Mouse (Mus musculus): ENCODE results near the gene Jazf1. TPM values are rescaled to one million over a fixed set of nuclear protein-coding genes. Genes with fewer than 3 reads are reported as not detected.

Jazf1 gene
- polyA plus RNA-seq, 1 experiment from 2014 or later = 2.2 TPM

DNA sequence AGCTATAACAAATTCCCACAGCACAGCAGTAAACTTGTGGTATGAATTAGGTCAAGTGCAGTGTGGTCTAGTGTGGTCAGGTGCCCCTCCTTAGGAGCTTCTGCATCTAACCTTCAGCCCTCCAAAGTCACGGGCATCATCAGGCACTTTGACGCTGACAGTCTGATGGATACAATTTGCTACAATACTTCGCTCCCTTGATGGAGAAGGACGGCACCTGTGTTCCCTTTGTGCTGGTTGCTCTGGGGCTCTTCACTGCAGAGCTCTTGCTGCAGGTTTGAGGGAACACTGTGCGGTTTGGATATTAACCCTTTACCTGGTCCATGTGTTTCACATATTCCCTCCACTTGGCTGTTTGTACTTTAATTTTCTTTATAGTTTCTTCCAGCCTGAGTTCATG lies 126.3 kb downstream of the Jazf1 start:
- DNase-seq (ENCODE audit: low spot score) = no peak
- no peak overlapping the region for H3K4me3 ChIP-seq
- peaks cover 54% of the 10 kb centered on the region for H3K4me1 ChIP-seq
- no peaks in the 10 kb centered on the region for H3K9me3 ChIP-seq (replicated peaks)
- H3K27me3 ChIP-seq (ENCODE audit: low read depth, poor library complexity, severe bottlenecking) = peaks cover 10% of the 10 kb centered on the region; the same call in 1 of the 2 replicates
- peak overlapping the region; percentile 73; the same call in 1 of the 2 replicates for H3K27ac ChIP-seq
- H3K36me3 ChIP-seq = no peaks in the 10 kb centered on the region
- 71% methylated on average over 5 of the region's 5 CpGs for WGBS

DNA sequence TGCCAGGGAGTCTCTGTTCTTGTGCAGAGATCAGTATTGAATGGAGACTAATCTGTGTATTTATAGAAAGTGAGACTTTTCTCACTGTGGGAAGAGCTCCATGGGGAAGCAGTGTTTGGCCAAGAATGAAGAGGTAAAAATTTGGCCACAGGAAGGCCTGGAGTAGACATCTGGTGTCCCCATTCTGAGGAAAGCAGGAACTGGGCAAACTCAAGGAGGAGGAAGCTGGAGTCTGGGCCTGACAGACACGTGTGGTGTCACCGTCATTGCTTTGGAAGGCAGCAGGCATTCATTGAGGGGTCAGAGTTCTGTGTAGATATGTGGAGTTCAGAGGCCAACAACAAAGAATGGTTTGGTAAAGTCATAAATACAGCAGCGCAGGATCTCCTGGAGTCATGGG lies 130.5 kb downstream of the Jazf1 start:
- Histone ChIP-seq H3K4me3 (no peak overlapping the region), H3K36me3 (no peaks in the 10 kb centered on the region), H3K27me3 (ENCODE audit: low read depth, poor library complexity, severe bottlenecking) (no peaks in the 10 kb centered on the region), H3K9me3 (replicated peaks) (no peaks in the 10 kb centered on the region), H3K4me1 (peaks cover 58% of the 10 kb centered on the region), H3K27ac (peak overlapping the region; percentile 31)
- WGBS = 71% methylated on average over 3 of the region's 3 CpGs
- DNase-seq (ENCODE audit: low spot score) = peak; percentile 26

DNA sequence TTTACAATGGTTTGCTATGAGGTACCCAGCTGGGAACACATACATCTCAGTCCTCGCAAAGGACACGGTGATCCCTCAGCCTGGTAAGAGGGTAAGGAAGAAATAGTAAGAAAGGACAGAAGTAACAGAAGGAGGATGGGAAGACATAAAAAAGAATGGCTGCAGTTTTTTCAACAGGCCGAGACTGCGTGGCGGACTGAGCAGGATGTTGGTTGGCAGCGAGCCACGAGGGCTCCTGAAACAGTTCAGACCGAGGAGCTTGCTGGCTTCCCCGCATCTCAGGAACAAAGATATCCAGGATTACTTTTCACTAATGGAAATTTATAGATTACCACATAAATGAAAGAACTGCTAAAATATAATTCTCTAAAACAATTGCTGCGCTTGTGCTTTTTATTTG lies 131.4 kb downstream of the Jazf1 start:
- no peaks in the 10 kb centered on the region for H3K9me3 ChIP-seq (replicated peaks)
- H3K4me1 ChIP-seq = peaks cover 56% of the 10 kb centered on the region
- H3K36me3 ChIP-seq = no peaks in the 10 kb centered on the region
- no peaks in the 10 kb centered on the region for H3K27me3 ChIP-seq (ENCODE audit: low read depth, poor library complexity, severe bottlenecking)
- WGBS = 86% methylated on average over 10 of the region's 10 CpGs
- peak; percentile 27 for DNase-seq (ENCODE audit: low spot score)
- no peak overlapping the region for H3K4me3 ChIP-seq
- no peak overlapping the region for H3K27ac ChIP-seq

DNA sequence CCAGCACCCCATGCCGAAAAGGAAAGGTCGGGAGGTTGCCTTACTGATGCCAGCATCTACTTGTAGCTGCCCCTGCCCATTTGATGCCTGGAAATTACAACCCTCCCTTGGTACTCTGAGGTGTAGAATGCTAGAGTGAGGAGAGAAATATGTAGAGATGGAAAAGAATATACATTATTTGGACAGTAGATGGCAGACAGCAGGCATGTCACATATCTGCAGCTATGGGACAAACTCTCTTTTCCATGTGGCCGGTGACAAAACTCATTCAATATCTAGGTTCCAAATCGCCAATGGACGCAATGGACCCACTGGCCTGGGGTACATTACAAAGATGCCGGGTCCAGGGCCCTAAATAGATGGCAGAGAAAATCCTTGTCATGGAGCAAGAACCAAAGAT lies 134.4 kb downstream of the Jazf1 start:
- no peaks in the 10 kb centered on the region for H3K36me3 ChIP-seq
- peaks cover 33% of the 10 kb centered on the region for H3K4me1 ChIP-seq
- no peaks in the 10 kb centered on the region for H3K9me3 ChIP-seq (replicated peaks)
- H3K27me3 ChIP-seq (ENCODE audit: low read depth, poor library complexity, severe bottlenecking) = no peaks in the 10 kb centered on the region
- no peak for DNase-seq (ENCODE audit: low spot score)
- peak overlapping the region; percentile 46; the same call in 1 of the 2 replicates for H3K27ac ChIP-seq
- H3K4me3 ChIP-seq = no peak overlapping the region
- 91% methylated on average over 6 of the region's 6 CpGs for WGBS

DNA sequence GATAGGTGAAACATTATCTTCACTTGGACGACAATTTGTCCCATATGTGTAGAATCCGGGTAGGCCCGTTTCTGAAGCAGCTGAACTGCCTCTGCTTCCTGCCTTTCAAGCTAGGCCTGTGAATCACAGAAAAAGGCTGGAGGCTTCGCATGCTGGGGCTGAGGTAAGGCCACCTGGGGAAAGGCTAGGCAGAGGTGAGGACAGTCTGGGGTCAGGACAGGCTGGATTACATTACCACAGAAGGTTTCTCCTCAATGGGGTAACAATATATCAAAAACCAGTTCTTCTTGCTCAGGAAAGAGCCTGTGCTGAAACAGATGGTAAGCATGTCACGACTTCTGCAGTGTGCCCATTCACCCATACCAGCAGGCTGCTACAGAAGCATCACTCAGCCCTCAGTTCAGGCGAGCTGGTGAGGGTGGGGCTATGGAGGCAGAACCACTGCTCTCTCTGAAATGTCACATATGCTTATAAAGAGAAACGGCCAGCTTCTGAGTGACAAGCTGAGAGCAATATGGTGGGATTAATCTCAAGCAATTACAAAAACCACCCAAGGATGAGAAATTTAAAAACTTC lies 135.7 kb downstream of the Jazf1 start:
- H3K9me3 ChIP-seq (replicated peaks) = no peaks in the 10 kb centered on the region
- WGBS = 29% methylated on average over 7 of the region's 7 CpGs
- H3K27ac ChIP-seq = peak overlapping the region; percentile 47
- H3K4me3 ChIP-seq = no peak overlapping the region
- peak; percentile 44 for DNase-seq (ENCODE audit: low spot score)
- H3K36me3 ChIP-seq = no peaks in the 10 kb centered on the region
- no peaks in the 10 kb centered on the region for H3K27me3 ChIP-seq (ENCODE audit: low read depth, poor library complexity, severe bottlenecking)
- H3K4me1 ChIP-seq = peaks cover 28% of the 10 kb centered on the region

DNA sequence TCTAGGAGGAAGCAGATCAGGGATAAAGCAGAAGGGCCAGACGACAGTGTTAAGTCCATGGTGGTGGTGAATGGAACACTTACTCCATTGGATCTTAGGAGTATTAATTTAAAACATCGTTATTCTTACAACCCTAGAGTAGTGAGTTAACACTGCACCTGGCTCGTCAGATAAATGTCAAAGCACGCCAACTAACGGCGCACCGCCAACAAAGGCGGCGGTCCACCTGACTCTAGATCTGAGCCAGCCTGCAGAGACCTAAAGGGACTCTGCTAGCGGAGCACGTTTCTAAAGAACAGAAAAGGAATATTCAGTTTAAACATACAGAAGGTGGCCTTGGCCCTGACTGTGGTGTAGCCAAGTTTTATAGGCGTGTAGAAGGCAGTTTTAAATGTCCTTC lies 139.1 kb downstream of the Jazf1 start:
- H3K9me3 ChIP-seq (replicated peaks) = no peaks in the 10 kb centered on the region
- DNase-seq (ENCODE audit: low spot score) = peak; percentile 23
- no peak overlapping the region for H3K27ac ChIP-seq
- H3K4me1 ChIP-seq = peaks cover 45% of the 10 kb centered on the region
- no peak overlapping the region for H3K4me3 ChIP-seq
- WGBS = 82% methylated on average over 12 of the region's 12 CpGs
- no peaks in the 10 kb centered on the region for H3K36me3 ChIP-seq
- H3K27me3 ChIP-seq (ENCODE audit: low read depth, poor library complexity, severe bottlenecking) = no peaks in the 10 kb centered on the region

DNA sequence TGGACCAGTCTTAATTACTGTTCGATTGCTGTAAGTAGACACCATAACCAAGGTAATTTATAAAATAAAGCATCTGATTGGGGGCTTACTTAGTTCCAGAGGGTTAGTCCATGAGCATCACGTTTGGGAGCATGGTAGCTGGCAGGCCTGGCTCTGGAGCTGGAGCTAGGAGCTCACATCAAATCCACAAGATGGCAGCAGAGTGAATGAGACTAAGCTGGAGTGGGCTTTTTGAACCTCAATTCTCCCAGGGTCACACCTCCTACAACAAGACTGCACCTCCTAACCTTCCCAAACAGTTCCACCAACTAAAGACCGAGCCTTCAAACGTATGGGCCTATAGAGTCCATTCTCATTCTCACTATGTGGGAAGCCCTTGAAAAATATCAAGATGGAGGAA lies 141.5 kb downstream of the Jazf1 start:
- H3K4me3 ChIP-seq = no peak overlapping the region
- peaks cover 26% of the 10 kb centered on the region for H3K4me1 ChIP-seq
- peaks cover 10% of the 10 kb centered on the region; the same call in 1 of the 2 replicates for H3K27me3 ChIP-seq (ENCODE audit: low read depth, poor library complexity, severe bottlenecking)
- H3K9me3 ChIP-seq (replicated peaks) = no peaks in the 10 kb centered on the region
- DNase-seq (ENCODE audit: low spot score) = peak; percentile 30
- WGBS = 80% methylated on average over 4 of the region's 4 CpGs
- H3K27ac ChIP-seq = 0 out of 2 replicates have a peak overlapping the region, but pooled peaks have one; percentile 14
- H3K36me3 ChIP-seq = no peaks in the 10 kb centered on the region

DNA sequence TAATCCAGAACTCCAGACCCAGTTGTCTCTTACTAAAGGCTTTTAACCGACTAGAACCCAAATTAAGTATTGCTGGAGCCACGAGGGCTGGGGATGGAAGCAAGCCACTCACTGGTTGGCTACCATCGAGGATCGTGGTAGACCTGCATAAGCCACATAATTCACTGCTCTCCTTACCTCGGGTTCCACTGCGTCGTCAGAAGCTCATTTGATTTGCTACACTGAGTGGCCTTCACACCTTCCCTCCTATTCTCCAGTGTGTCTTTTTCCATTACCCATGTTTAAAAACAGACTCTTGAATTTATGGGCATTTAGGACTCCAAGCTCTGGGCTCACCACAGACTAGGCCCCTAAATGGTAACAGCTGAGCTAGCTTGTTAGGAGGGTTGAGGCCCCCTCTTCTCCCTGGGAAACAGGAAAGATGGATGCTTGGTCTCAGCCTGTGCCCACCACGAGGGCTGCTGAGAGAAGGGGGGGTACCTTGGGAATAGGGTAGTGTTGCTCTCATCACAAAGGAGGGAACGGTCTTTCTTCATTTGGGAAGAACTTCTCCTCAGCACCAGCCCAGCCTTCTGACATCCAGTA lies 142.9 kb downstream of the Jazf1 start:
- peak; percentile 57 for DNase-seq (ENCODE audit: low spot score)
- Histone ChIP-seq H3K9me3 (replicated peaks) (no peaks in the 10 kb centered on the region), H3K4me3 (no peak overlapping the region), H3K36me3 (no peaks in the 10 kb centered on the region), H3K27ac (peak overlapping the region; percentile 81), H3K27me3 (ENCODE audit: low read depth, poor library complexity, severe bottlenecking) (peaks cover 15% of the 10 kb centered on the region; the same call in 1 of the 2 replicates), H3K4me1 (peaks cover 26% of the 10 kb centered on the region)
- 46% methylated on average over 9 of the region's 9 CpGs for WGBS

DNA sequence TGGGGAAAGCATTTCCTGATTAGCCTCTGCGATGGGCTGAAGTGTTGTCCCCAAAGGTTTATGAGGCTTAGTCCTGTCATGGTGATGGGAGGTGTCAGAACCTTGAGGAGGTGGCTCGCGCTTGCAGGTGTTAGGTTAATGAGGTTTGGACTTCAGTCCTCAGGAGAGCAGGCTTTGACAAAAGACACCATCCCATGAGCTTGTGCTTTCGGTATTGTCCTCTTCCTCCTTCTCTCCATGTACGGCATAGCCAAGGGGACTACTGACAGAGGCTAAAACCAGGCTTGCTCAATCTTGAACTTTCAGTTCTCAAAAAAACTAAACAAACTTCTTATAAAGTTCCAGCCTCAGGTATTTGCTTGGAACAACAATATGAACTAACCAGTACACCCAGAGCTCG lies 147.2 kb downstream of the Jazf1 start:
- no peak overlapping the region for H3K4me3 ChIP-seq
- peaks cover 22% of the 10 kb centered on the region for H3K4me1 ChIP-seq
- H3K9me3 ChIP-seq (replicated peaks) = no peaks in the 10 kb centered on the region
- peaks cover 47% of the 10 kb centered on the region for H3K27me3 ChIP-seq (ENCODE audit: low read depth, poor library complexity, severe bottlenecking)
- WGBS = 88% methylated on average over 6 of the region's 6 CpGs
- no peak overlapping the region for H3K27ac ChIP-seq
- DNase-seq (ENCODE audit: low spot score) = no peak
- H3K36me3 ChIP-seq = no peaks in the 10 kb centered on the region

DNA sequence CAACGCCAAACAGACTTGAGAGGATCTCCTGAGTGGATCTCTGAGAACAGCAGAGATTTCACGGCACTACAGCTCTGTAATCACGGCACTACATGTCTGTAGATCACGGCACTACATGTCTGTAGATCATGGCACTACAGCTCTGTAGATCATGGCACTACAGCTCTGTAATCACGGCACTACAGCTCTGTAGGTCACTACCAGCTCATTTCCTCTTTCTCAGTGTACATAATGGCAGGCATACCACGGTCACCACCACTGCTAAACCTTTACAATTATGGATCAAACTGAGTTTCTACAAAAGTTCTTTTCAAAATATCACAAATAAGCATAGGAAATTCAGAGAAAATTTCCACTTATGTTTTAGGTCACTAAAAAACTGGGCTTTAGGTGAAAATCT lies 147.7 kb downstream of the Jazf1 start:
- no peak for DNase-seq (ENCODE audit: low spot score)
- Histone ChIP-seq H3K27ac (no peak overlapping the region), H3K9me3 (replicated peaks) (no peaks in the 10 kb centered on the region), H3K36me3 (no peaks in the 10 kb centered on the region), H3K4me3 (no peak overlapping the region), H3K27me3 (ENCODE audit: low read depth, poor library complexity, severe bottlenecking) (peaks cover 52% of the 10 kb centered on the region), H3K4me1 (peaks cover 19% of the 10 kb centered on the region)
- 89% methylated on average over 6 of the region's 6 CpGs for WGBS

DNA sequence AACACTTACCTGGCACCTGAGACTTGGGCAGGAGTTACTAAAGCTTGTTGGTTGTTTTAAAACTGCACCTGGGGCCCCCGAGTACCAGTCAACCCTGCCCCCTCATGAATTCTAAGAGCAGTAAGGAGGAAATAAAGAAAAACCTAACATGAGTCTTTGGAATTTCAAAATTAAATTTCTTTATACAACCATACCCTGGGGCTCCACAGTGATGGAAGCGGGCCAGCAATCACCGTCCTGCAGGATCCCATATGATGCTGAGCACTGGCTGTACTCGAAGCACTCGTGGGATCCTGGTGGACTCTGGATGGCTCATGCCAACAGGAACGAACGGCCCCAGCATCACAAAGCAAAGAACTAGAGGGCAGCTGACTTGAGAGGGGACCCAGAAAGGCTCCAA lies 149.0 kb downstream of the Jazf1 start:
- Histone ChIP-seq H3K9me3 (replicated peaks) (no peaks in the 10 kb centered on the region), H3K4me3 (no peak overlapping the region), H3K36me3 (no peaks in the 10 kb centered on the region), H3K4me1 (peaks cover 7% of the 10 kb centered on the region), H3K27me3 (ENCODE audit: low read depth, poor library complexity, severe bottlenecking) (peaks cover 64% of the 10 kb centered on the region), H3K27ac (no peak overlapping the region)
- DNase-seq (ENCODE audit: low spot score) = no peak
- WGBS = 79% methylated on average over 7 of the region's 7 CpGs

DNA sequence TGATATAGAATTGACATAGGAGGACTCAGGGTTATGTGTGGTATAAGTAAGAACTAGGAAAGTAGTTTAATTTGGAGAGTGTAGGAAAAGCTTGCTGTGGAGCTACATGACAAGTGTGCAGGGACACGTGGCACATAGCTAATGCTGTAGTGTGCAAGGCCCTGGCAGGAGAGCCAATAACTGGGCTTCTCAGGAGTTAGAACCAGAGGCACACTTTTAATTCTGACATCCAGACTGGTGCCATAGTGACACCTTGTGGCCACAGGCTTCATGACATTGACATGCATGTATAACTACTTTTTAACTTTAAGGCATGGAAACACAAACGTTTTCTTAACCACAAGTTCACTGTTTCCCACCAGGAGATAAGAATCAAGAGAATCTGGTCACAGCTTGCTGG lies 149.5 kb downstream of the Jazf1 start:
- peak; percentile 86 for DNase-seq (ENCODE audit: low spot score)
- H3K27ac ChIP-seq = no peak overlapping the region
- H3K9me3 ChIP-seq (replicated peaks) = no peaks in the 10 kb centered on the region
- peaks cover 64% of the 10 kb centered on the region for H3K27me3 ChIP-seq (ENCODE audit: low read depth, poor library complexity, severe bottlenecking)
- WGBS = 8% methylated on average over 2 of the region's 2 CpGs
- no peak overlapping the region for H3K4me3 ChIP-seq
- H3K4me1 ChIP-seq = peaks cover 7% of the 10 kb centered on the region; the same call in 1 of the 2 replicates
- no peaks in the 10 kb centered on the region for H3K36me3 ChIP-seq

DNA sequence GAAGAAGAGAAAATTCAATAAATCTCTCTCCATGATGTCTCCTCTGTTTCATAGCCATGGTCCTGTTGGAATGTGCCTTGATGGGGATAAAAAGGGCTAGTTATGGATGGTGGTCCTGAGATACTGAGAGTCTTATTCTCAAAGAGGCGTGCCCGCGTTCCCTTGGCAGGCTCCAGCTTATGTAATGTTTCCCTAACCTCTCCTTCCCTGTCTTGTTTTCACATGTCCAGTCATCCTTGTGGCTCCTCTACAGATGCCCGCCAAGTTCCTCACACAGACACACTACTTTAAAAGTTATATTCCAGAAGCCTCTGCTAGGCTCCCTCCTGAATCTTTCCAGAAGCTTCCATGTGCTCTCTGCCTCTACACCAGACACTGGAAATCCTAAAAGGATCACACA lies 151.0 kb downstream of the Jazf1 start:
- Histone ChIP-seq H3K9me3 (replicated peaks) (no peaks in the 10 kb centered on the region), H3K4me1 (peaks cover 14% of the 10 kb centered on the region), H3K27ac (no peak overlapping the region), H3K36me3 (no peaks in the 10 kb centered on the region), H3K27me3 (ENCODE audit: low read depth, poor library complexity, severe bottlenecking) (peaks cover 70% of the 10 kb centered on the region), H3K4me3 (no peak overlapping the region)
- no peak for DNase-seq (ENCODE audit: low spot score)
- 90% methylated on average over 4 of the region's 4 CpGs for WGBS

All from limb, embryonic 10.5 days (tissue).